ENCODE assay signal across 8 mouse cellular contexts in the genomic region with DNA sequence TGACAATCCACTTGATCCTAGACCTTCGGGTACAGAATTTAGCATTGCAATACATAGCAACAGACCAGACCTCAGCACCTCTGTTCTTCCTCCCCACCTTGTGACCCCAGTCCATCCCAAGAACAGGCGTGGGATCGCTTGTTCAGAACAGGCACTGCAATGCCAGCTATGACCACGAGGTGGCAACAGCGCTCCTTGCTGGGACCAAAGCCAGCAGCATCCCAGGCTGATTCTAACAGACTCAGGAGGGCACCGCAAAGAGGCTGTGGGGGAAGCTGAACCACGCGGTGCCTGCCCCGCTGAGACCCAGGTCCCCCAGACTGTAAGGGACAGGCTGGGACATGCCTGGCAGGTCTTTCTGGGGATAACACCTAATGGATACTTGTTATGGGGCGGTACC. TPM values are rescaled to one million over a fixed set of nuclear protein-coding genes. Genes with fewer than 3 reads are reported as not detected.
A peak's percentile ranks its signal among the peaks of the same experiment; 100 is the strongest.
DNase-seq lines count a peak whose midpoint lies in the region; ATAC-seq and TF ChIP-seq lines count a peak whose summit lies in the region.

No protein-coding gene starts in this region.

- TF ChIP-seq EP300 in liver, postnatal 0 days (IDR thresholded peaks at IDR 0.05; ENCODE audit: low read depth), result no peak

- no peak overlapping the region for H3K4me3 ChIP-seq in liver, postnatal 0 days (ENCODE audit: low read depth, low read length)
- H3K4me3 ChIP-seq in neural tube, embryonic 14.5 days (ENCODE audit: low read depth, low read length), result no peak overlapping the region

- no peaks in the 10 kb centered on the region for H3K36me3 ChIP-seq in liver, postnatal 0 days (replicated peaks; ENCODE audit: insufficient read depth, low read length)
- no peaks in the 10 kb centered on the region for H3K36me3 ChIP-seq in neural tube, embryonic 14.5 days (ENCODE audit: control insufficient read depth, insufficient read depth, low read length)

- no peak overlapping the region for H3K27ac ChIP-seq in liver, postnatal 0 days (ENCODE audit: low read depth)
- H3K27ac ChIP-seq in neural tube, embryonic 14.5 days (ENCODE audit: low read depth, low read length), result no peak overlapping the region

- intact Hi-C loops in heart, postnatal 10 days (cut with DNase I), result loop anchor here (1.0 to 2.0 kb wide), 2 partner anchors 95 to 234 kb away; no protein-coding TSS in a partner anchor

- no peak overlapping the region for H3K9ac ChIP-seq in liver, postnatal 0 days (replicated peaks)
- H3K9ac ChIP-seq in neural tube, embryonic 14.5 days (replicated peaks; ENCODE audit: low read depth, low read length), result no peak overlapping the region

- peak; percentile 63 for ATAC-seq in liver, postnatal 0 days
- 0 out of 2 replicates have a peak, but pooled peaks have one; percentile 60 for ATAC-seq in neural tube, embryonic 14.5 days (ENCODE audit: low read depth)

- peaks cover 6% of the 10 kb centered on the region; the same call in 1 of the 2 replicates for H3K4me1 ChIP-seq in liver, postnatal 0 days (ENCODE audit: insufficient read depth)
- no peaks in the 10 kb centered on the region for H3K4me1 ChIP-seq in neural tube, embryonic 14.5 days (ENCODE audit: control insufficient read depth, insufficient read depth, low read length)

- H3K27me3 ChIP-seq in liver, postnatal 0 days (ENCODE audit: insufficient read depth, low read length), result no peaks in the 10 kb centered on the region
- no peaks in the 10 kb centered on the region for H3K27me3 ChIP-seq in neural tube, embryonic 14.5 days (ENCODE audit: control insufficient read depth, insufficient read depth, low read length)

- H3K4me2 ChIP-seq in liver, postnatal 0 days (ENCODE audit: low read depth, low read length), result no peak overlapping the region
- H3K4me2 ChIP-seq in neural tube, embryonic 14.5 days (ENCODE audit: low read depth, low read length), result no peak overlapping the region

- TF ChIP-seq CTCF in liver, postnatal 0 days (IDR thresholded peaks at IDR 0.05; ENCODE audit: low read depth), result peak; percentile 100

- H3K9me3 ChIP-seq in liver, postnatal 0 days (ENCODE audit: low read length), result no peaks in the 10 kb centered on the region
- no peaks in the 10 kb centered on the region for H3K9me3 ChIP-seq in neural tube, embryonic 14.5 days (ENCODE audit: control insufficient read depth, low read length)

- WGBS in liver, postnatal 0 days (ENCODE audit: insufficient replicate concordance), result 4% methylated on average over 10 of the region's 10 CpGs
- WGBS in neural tube, embryonic 14.5 days, result 4% methylated on average over 10 of the region's 10 CpGs

- DNase-seq in CD8-positive naive resting alpha-beta T cell, adult 2 months (ENCODE audit: low read depth in 2 of 2, low spot score in 2 of 2), result peak; percentile 89 to 92
- peak; percentile 61 for DNase-seq in c-Kit-negative CD71-positive TER-119-positive erythroid progenitor cells, embryonic 14.5 days (ENCODE audit: low read depth, low spot score)
- DNase-seq in fibroblast of lung, adult 2 months (ENCODE audit: low read depth), result peak; percentile 53
- peak; percentile 91 to 95 for DNase-seq in heart, postnatal 10 days
- DNase-seq in kidney, postnatal 36 days, result peak; percentile 82 to 93
- DNase-seq in liver, postnatal 0 days, result peak; percentile 92
- DNase-seq in testis, postnatal 10 days (ENCODE audit: low spot score), result peak; percentile 95

RNA-seq across cellular contexts. Expression of gene Grm4, which starts 13.5 kb away (rescaled TPM):
- total RNA-seq in heart, postnatal 10 days (2021), result under 1 TPM in 1 of 2 experiments, not detected in 1; 0.20 TPM
- not detected in 2 replicates for polyA plus RNA-seq in liver, postnatal 0 days (2015; fragmentation: Nextera tagmentation; extraction: Ambion mirVana)
- polyA plus RNA-seq in neural tube, embryonic 14.5 days (2014; fragmentation: Nextera tagmentation; extraction: Ambion mirVana), result 7.4 and 9.1 TPM in 2 replicates

RNA-seq across cellular contexts. Expression of gene Hmga1, which starts 21.6 kb away (rescaled TPM):
- 10 to 100 TPM; 42.5 to 47.3 TPM for total RNA-seq in heart, postnatal 10 days (2021)
- 64.0 and 64.9 TPM in 2 replicates for polyA plus RNA-seq in liver, postnatal 0 days (2015; fragmentation: Nextera tagmentation; extraction: Ambion mirVana)
- polyA plus RNA-seq in neural tube, embryonic 14.5 days (2014; fragmentation: Nextera tagmentation; extraction: Ambion mirVana), result 129 and 141 TPM in 2 replicates

RNA-seq across cellular contexts. Expression of gene AI413582, which starts 30.8 kb away (rescaled TPM):
- 10 to 100 TPM; 10.2 to 11.2 TPM for total RNA-seq in heart, postnatal 10 days (2021)
- polyA plus RNA-seq in liver, postnatal 0 days (2015; fragmentation: Nextera tagmentation; extraction: Ambion mirVana), result 15.0 and 16.7 TPM in 2 replicates
- polyA plus RNA-seq in neural tube, embryonic 14.5 days (2014; fragmentation: Nextera tagmentation; extraction: Ambion mirVana), result 55.9 and 77.9 TPM in 2 replicates
